Mouse (Mus musculus): ENCODE data around the gene Arhgap42.

Arhgap42 gene

DNA sequence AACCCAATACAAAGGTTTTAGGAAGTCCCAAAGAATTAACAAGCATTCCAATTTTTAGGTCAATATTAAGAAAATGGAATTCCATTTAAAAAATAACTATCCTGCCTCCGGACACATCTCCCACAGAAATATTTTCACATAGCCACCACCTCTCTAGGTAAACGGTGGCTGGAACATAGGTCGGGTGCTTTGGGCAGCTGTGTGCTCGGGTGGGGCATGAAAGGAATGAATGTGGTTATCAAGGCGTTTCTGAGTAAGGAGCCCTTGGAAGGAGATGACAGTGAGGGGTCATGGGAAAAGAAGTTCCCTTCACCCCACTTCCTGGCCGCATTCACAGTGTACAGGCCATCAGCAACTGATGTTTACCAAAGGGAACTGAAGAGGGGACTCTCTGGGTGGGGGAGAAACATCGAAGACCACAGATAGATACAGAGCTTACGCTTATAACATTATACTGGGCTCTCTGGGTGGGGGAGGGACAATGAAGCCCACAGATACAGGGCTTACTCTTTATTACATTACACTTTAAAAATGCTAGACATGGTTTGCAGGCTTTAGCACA lies 38.0 kb downstream of the Arhgap42 start:
- Histone ChIP-seq H3K4me1 (replicated peaks; ENCODE audit: low read depth, low read length) (peaks cover 22% of the 10 kb centered on the region), H3K27me3 (ENCODE audit: insufficient read depth, low read length) (no peaks in the 10 kb centered on the region), H3K36me3 (ENCODE audit: insufficient read depth, low read length) (no peaks in the 10 kb centered on the region), H3K9me3 (ENCODE audit: low read length) (peaks cover 8% of the 10 kb centered on the region; the same call in 1 of the 2 replicates), H3K4me3 (replicated peaks; ENCODE audit: low read length) (no peak overlapping the region)
- TF ChIP-seq CTCF (conservative IDR thresholded peaks at IDR 0.05; ENCODE audit: low read length) (no peak), NANOG (IDR thresholded peaks at IDR 0.05; ENCODE audit: borderline replicate concordance, low read length) (no peak), POU5F1 (IDR thresholded peaks at IDR 0.05; ENCODE audit: borderline replicate concordance, low read length) (no peak)

DNA sequence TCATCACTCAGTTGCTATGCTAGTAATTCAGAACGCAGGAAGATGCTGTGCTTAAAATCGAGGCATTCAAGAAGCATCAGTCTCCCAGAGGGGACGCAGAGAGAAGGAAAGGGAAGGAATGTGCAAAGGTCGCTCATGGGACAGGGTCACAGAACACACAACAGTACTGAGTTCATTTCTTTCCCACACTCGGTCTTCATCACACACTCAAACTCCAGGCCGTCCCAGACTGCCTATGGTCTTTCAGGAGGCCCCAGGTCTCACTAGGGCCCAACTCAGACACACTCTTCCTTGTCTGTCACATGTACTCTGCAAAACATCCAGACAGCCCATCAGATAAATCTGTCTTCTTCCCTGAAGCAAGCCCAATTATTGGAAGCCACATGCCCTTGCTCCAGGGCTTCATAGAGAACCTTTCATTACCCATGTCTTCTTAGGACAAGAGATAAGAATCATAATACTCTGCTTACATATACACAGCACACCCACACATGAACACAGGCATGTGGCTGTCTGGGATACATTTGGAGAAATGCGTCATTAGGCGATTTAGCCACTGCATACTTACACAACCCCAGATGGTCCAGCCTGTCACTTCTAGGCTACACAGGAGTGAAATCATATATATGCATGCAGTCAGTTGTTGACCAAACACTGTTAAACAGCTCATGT lies 39.6 kb downstream of the Arhgap42 start:
- Histone ChIP-seq H3K4me3 (replicated peaks; ENCODE audit: low read length) (no peak overlapping the region), H3K36me3 (ENCODE audit: insufficient read depth, low read length) (no peaks in the 10 kb centered on the region), H3K9me3 (ENCODE audit: low read length) (peaks cover 8% of the 10 kb centered on the region; the same call in 1 of the 2 replicates), H3K27me3 (ENCODE audit: insufficient read depth, low read length) (no peaks in the 10 kb centered on the region), H3K4me1 (replicated peaks; ENCODE audit: low read depth, low read length) (peaks cover 22% of the 10 kb centered on the region)
- TF ChIP-seq NANOG (IDR thresholded peaks at IDR 0.05; ENCODE audit: borderline replicate concordance, low read length), result no peak
- no peak for TF ChIP-seq POU5F1 (IDR thresholded peaks at IDR 0.05; ENCODE audit: borderline replicate concordance, low read length)
- no peak for TF ChIP-seq CTCF (conservative IDR thresholded peaks at IDR 0.05; ENCODE audit: low read length)

DNA sequence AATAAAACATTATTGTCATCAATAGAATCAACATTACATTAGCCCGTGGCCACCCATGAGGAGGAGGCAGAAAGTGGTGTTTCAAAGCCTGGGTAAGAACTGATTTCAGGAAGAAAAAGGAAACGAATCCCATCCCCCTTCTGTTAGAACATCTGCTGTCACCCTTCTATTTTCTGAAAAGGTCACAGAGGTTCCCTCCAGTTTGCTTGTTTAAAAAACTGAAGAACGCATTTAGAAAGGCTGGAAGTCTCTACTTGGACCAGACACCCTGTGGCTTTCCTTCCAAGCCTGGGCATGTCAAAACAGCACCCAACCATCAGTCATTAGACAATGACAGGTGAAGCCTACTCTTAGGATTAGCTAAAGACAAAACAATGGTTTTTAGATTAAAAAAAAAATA lies 40.3 kb downstream of the Arhgap42 start:
- peaks cover 8% of the 10 kb centered on the region; the same call in 1 of the 2 replicates for H3K9me3 ChIP-seq (ENCODE audit: low read length)
- H3K36me3 ChIP-seq (ENCODE audit: insufficient read depth, low read length), result no peaks in the 10 kb centered on the region
- H3K4me1 ChIP-seq (replicated peaks; ENCODE audit: low read depth, low read length), result peaks cover 22% of the 10 kb centered on the region
- no peak overlapping the region for H3K4me3 ChIP-seq (replicated peaks; ENCODE audit: low read length)
- H3K27me3 ChIP-seq (ENCODE audit: insufficient read depth, low read length), result no peaks in the 10 kb centered on the region
- no peak for TF ChIP-seq CTCF (conservative IDR thresholded peaks at IDR 0.05; ENCODE audit: low read length)
- TF ChIP-seq POU5F1 (IDR thresholded peaks at IDR 0.05; ENCODE audit: borderline replicate concordance, low read length), result no peak
- no peak for TF ChIP-seq NANOG (IDR thresholded peaks at IDR 0.05; ENCODE audit: borderline replicate concordance, low read length)

DNA sequence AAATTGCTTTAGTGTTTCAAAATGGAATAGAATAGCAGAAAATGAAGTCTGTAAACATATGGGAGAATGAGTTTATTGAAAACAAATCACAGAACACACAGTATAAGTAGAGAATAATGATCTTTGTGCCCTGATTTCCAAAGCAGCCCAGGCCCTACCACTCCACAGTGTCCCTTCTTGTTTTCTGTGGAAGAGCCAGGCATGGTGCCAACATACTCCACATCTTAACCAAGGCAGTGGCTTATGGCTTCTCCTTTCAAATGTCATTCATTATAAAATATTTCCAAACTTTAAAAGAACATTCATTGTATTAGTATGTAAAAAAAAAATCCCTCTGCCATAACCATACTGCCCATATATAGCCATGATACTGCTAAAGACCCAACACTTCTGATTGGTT lies 42.9 kb downstream of the Arhgap42 start:
- no peak for TF ChIP-seq NANOG (IDR thresholded peaks at IDR 0.05; ENCODE audit: borderline replicate concordance, low read length)
- TF ChIP-seq POU5F1 (IDR thresholded peaks at IDR 0.05; ENCODE audit: borderline replicate concordance, low read length), result no peak
- TF ChIP-seq CTCF (conservative IDR thresholded peaks at IDR 0.05; ENCODE audit: low read length), result no peak

DNA sequence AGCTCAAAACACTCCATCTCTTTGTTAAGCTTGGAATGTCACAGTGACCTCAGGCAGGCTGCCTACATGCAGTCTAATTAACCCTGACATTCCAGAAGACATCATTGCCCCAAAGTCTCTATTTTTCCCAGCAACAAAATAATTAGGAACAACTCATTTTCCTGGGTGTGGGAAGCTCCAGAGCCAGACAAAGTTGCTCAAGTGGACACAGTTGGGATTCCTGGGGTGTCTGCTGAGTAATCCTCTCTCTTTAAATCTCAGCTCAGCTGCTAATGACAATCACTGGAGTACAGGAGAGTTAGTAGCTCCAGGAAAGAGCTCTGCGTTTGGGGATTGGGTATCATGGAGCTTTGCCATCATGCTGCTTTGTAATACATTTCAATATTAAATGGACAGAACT lies 44.4 kb downstream of the Arhgap42 start:
- Histone ChIP-seq H3K4me3 (replicated peaks; ENCODE audit: low read length) (no peak overlapping the region), H3K36me3 (ENCODE audit: insufficient read depth, low read length) (no peaks in the 10 kb centered on the region), H3K4me1 (replicated peaks; ENCODE audit: low read depth, low read length) (peaks cover 13% of the 10 kb centered on the region), H3K27me3 (ENCODE audit: insufficient read depth, low read length) (no peaks in the 10 kb centered on the region), H3K9me3 (ENCODE audit: low read length) (peaks cover 8% of the 10 kb centered on the region; the same call in 1 of the 2 replicates)
- TF ChIP-seq POU5F1 (IDR thresholded peaks at IDR 0.05; ENCODE audit: borderline replicate concordance, low read length) (no peak), NANOG (IDR thresholded peaks at IDR 0.05; ENCODE audit: borderline replicate concordance, low read length) (no peak), CTCF (conservative IDR thresholded peaks at IDR 0.05; ENCODE audit: low read length) (no peak)

More for the DNA sequence above, 42.9 kb downstream of the Arhgap42 start:
- no peaks in the 10 kb centered on the region for H3K36me3 ChIP-seq (ENCODE audit: insufficient read depth, low read length)
- no peaks in the 10 kb centered on the region for H3K27me3 ChIP-seq (ENCODE audit: insufficient read depth, low read length)
- peaks cover 21% of the 10 kb centered on the region for H3K4me1 ChIP-seq (replicated peaks; ENCODE audit: low read depth, low read length)
- H3K4me3 ChIP-seq (replicated peaks; ENCODE audit: low read length), result no peak overlapping the region
- peaks cover 8% of the 10 kb centered on the region; the same call in 1 of the 2 replicates for H3K9me3 ChIP-seq (ENCODE audit: low read length)

DNA sequence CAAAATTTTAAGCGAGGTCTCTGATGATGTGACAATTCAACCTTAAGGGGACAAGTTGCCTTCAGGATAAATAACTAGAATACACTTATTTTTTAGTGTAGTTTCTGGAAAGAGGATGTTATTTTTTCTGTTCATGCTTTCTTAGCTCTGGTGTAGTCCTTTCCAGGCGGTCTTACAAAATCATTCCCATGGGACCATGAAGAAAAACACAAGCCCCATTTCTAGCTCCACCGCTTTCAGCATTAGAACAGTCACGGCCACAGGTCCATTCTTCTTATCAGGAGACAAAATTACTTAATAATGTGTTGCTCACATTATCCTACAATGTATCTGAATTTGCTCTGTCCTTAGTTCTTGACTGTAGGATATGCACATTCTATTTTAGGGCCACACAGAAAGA lies 46.2 kb downstream of the Arhgap42 start:
- no peaks in the 10 kb centered on the region for H3K36me3 ChIP-seq (ENCODE audit: insufficient read depth, low read length)
- no peaks in the 10 kb centered on the region for H3K27me3 ChIP-seq (ENCODE audit: insufficient read depth, low read length)
- H3K4me1 ChIP-seq (replicated peaks; ENCODE audit: low read depth, low read length), result no peaks in the 10 kb centered on the region
- peaks cover 6% of the 10 kb centered on the region; the same call in 1 of the 2 replicates for H3K9me3 ChIP-seq (ENCODE audit: low read length)
- H3K4me3 ChIP-seq (replicated peaks; ENCODE audit: low read length), result no peak overlapping the region
- no peak for TF ChIP-seq POU5F1 (IDR thresholded peaks at IDR 0.05; ENCODE audit: borderline replicate concordance, low read length)
- TF ChIP-seq NANOG (IDR thresholded peaks at IDR 0.05; ENCODE audit: borderline replicate concordance, low read length), result no peak

DNA sequence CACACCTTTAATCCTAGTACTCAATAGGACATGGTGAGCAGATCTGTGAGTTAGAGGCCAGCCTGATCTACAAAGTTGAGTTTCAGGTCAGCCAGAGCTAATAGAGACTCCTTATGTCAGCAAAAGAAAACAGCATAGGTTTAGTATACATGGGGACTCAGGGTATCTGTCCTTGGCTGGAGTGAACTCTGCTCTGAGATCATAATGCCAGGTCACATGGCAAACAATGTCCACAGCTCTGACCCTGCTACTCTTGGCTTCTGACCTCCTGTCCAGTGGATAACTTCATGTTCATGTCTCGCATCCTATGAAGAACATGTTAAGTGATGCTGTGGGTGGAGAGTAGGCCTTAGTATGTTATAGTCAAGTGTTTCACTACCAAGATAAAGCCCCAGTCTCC lies 48.1 kb downstream of the Arhgap42 start:
- TF ChIP-seq NANOG (IDR thresholded peaks at IDR 0.05; ENCODE audit: borderline replicate concordance, low read length), result no peak
- no peak overlapping the region for H3K4me3 ChIP-seq (replicated peaks; ENCODE audit: low read length)
- H3K4me1 ChIP-seq (replicated peaks; ENCODE audit: low read depth, low read length), result no peaks in the 10 kb centered on the region
- H3K9me3 ChIP-seq (ENCODE audit: low read length), result no peaks in the 10 kb centered on the region
- H3K36me3 ChIP-seq (ENCODE audit: insufficient read depth, low read length), result no peaks in the 10 kb centered on the region
- H3K27me3 ChIP-seq (ENCODE audit: insufficient read depth, low read length), result no peaks in the 10 kb centered on the region

DNA sequence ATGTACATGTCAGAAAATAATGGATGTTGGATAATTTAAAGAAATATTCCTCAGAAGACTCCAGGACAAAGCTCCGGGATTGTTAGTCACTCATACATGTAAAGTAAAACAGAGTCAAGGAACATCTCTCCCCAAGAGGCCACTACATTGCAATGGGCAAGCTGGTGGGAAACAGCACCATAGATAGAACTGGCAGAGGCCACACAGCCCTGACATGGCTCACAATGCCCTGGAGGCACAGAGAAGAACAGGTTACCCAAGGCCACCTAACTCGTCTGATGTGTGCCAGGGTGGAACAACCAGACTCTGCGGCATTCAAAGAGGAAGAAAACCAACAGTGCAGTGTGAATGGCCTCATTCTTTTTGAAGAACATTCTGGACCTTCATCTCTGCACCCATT lies 50.7 kb downstream of the Arhgap42 start:
- TF ChIP-seq CTCF (conservative IDR thresholded peaks at IDR 0.05; ENCODE audit: low read length) (no peak), POU5F1 (IDR thresholded peaks at IDR 0.05; ENCODE audit: borderline replicate concordance, low read length) (no peak), NANOG (IDR thresholded peaks at IDR 0.05; ENCODE audit: borderline replicate concordance, low read length) (no peak)
- no peaks in the 10 kb centered on the region for H3K9me3 ChIP-seq (ENCODE audit: low read length)
- H3K4me3 ChIP-seq (replicated peaks; ENCODE audit: low read length), result no peak overlapping the region
- H3K36me3 ChIP-seq (ENCODE audit: insufficient read depth, low read length), result no peaks in the 10 kb centered on the region
- H3K27me3 ChIP-seq (ENCODE audit: insufficient read depth, low read length), result no peaks in the 10 kb centered on the region
- no peaks in the 10 kb centered on the region for H3K4me1 ChIP-seq (replicated peaks; ENCODE audit: low read depth, low read length)

DNA sequence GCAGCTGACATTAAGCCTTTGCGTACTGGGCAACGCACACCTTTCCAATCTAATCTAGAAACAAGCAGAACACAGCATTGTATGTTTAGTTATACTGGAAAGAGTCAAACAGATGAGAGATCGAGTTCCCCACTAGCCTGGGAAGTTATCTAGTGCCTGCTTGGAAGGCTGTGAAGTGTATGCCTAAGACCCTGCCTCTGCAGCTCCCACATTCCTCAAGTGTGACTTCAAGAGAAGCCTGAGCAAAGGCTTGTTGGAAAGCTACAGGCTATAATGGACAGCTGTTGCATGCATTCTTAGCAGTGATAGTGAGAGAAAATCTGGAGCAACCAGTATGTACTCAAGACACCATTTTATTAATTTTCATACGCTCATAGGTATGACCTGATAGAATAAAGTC lies 61.2 kb downstream of the Arhgap42 start:
- TF ChIP-seq CTCF (conservative IDR thresholded peaks at IDR 0.05; ENCODE audit: low read length) (no peak), NANOG (IDR thresholded peaks at IDR 0.05; ENCODE audit: borderline replicate concordance, low read length) (no peak), POU5F1 (IDR thresholded peaks at IDR 0.05; ENCODE audit: borderline replicate concordance, low read length) (no peak)
- H3K4me1 ChIP-seq (replicated peaks; ENCODE audit: low read depth, low read length), result peaks cover 8% of the 10 kb centered on the region; the same call in 1 of the 2 replicates
- H3K27me3 ChIP-seq (ENCODE audit: insufficient read depth, low read length), result no peaks in the 10 kb centered on the region
- H3K9me3 ChIP-seq (ENCODE audit: low read length), result no peaks in the 10 kb centered on the region
- no peaks in the 10 kb centered on the region for H3K36me3 ChIP-seq (ENCODE audit: insufficient read depth, low read length)
- H3K4me3 ChIP-seq (replicated peaks; ENCODE audit: low read length), result no peak overlapping the region

All from E14TG2a.4 (cell line).